Mouse (Mus musculus) cerebellum, adult 8-10 months (tissue): Measurements from ENCODE around the gene Ccdc85c.
A peak's percentile ranks its signal among the peaks of the same experiment; 100 is the strongest.

Experiments
- DNase-seq: peaks from one replicate; pipeline ENCODE4 v3.0.0; 2022

Ccdc85c gene

GRCm38 (mm10) chr12:108292957-108293356 is 17.7 kb upstream of the Ccdc85c start:
- peak; percentile 80 for DNase-seq

- no peak for DNase-seq
Measured at GRCm38 (mm10) chr12:108292419-108292818, 17.2 kb upstream of the Ccdc85c start.

GRCm38 (mm10) chr12:108288127-108288880 is 13.1 kb upstream of the Ccdc85c start:
- no peak for DNase-seq

- DNase-seq: no peak
Measured at GRCm38 (mm10) chr12:108287011-108287410, 11.8 kb upstream of the Ccdc85c start.

- no peak for DNase-seq
Measured at GRCm38 (mm10) chr12:108286381-108286780, 11.2 kb upstream of the Ccdc85c start.

GRCm38 (mm10) chr12:108285225-108286011 is 10.2 kb upstream of the Ccdc85c start:
- DNase-seq: no peak

GRCm38 (mm10) chr12:108284455-108285224 is 9.4 kb upstream of the Ccdc85c start:
- DNase-seq: no peak

- no peak for DNase-seq
Measured at GRCm38 (mm10) chr12:108278221-108278918, 3.1 kb upstream of the Ccdc85c start.

GRCm38 (mm10) chr12:108277341-108277841 is 2.2 kb upstream of the Ccdc85c start:
- no peak for DNase-seq

- DNase-seq: peak; percentile 78
Measured at GRCm38 (mm10) chr12:108275920-108276822, 946 bp upstream of the Ccdc85c start.

- DNase-seq: peak; percentile 99
Measured at GRCm38 (mm10) chr12:108275508-108275890, 274 bp upstream of the Ccdc85c start.

- DNase-seq: peak; percentile 50
Measured at GRCm38 (mm10) chr12:108274313-108274595, 971 bp downstream of the Ccdc85c start.

- DNase-seq: peak; percentile 38
Measured at GRCm38 (mm10) chr12:108273466-108274312, 1.5 kb downstream of the Ccdc85c start.

- DNase-seq: no peak
Measured at GRCm38 (mm10) chr12:108272143-108272635, 3.0 kb downstream of the Ccdc85c start.

GRCm38 (mm10) chr12:108271351-108272142 is 3.7 kb downstream of the Ccdc85c start:
- DNase-seq: no peak

- DNase-seq: no peak
Measured at GRCm38 (mm10) chr12:108270240-108270919, 4.8 kb downstream of the Ccdc85c start.

GRCm38 (mm10) chr12:108269699-108270098 is 5.5 kb downstream of the Ccdc85c start:
- DNase-seq: no peak

- DNase-seq: no peak
Measured at GRCm38 (mm10) chr12:108268970-108269369, 6.3 kb downstream of the Ccdc85c start.

- DNase-seq: no peak
Measured at GRCm38 (mm10) chr12:108267653-108268052, 7.6 kb downstream of the Ccdc85c start.
